Comparison of ENCODE assay signal across 8 mouse cellular contexts in the genomic region with DNA sequence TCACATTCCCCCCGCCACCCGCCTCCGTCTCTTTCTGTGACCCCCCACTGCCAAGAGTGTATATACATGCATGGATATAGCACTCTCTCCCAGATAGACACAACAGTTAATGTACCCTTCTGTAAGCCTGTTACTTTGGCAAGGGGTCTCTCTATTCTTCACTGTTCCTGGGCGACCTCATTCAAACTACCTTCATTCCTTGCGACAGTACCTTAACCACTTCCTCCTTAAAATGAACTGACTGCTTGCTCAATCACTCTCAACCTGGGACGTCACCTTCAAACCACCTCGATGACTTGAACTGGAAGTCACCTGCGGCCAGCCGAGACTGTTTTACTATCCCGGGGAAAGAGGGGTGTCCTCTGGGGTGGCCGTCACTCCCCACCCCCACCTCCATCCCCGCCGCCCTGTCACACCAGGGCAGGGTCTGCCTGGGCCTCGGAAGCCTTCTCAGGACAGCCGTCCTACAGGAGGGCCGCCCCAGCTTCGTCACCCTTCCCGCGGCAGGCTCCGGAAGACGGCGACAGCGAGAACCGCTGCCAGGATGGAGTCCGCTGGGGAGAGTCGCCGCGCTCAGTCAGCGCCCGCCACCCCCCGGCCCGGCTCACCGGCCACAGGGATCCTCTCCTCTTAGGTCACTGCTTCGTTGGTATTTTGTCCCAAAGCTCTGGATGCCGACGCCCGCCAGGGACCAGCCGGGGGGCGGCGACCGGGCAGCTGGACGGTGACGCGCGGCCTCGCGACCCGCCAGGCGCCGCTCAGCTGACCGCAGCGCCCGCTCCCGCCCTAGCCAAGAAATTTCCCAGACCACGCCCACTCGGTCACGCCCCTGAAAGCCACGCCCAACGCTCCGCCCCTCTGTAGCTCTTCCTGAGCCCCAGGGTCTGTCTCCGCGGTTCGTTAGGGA. TPM values are rescaled to one million over a fixed set of nuclear protein-coding genes. Genes with fewer than 3 reads are reported as not detected.
A peak's percentile ranks its signal among the peaks of the same experiment; 100 is the strongest.
DNase-seq lines count a peak whose midpoint lies in the region; ATAC-seq lines count a peak whose summit lies in the region.

A gene (minus strand): TSS at position 753 of the 907 bp plus-strand sequence.

- H3K4me1 ChIP-seq in hindbrain, embryonic 12.5 days: 0 out of 2 replicates have a peak, but pooled peaks cover 5% of the 10 kb centered on the region

- ATAC-seq in hindbrain, embryonic 12.5 days (ENCODE audit: low FRiP score): peak; percentile 93

- no peaks in the 10 kb centered on the region for H3K36me3 ChIP-seq in hindbrain, embryonic 12.5 days

- H3K4me2 ChIP-seq in hindbrain, embryonic 12.5 days (replicated peaks): peak within 1 kb of the TSS; percentile 73

- peak within 1 kb of the TSS; percentile 51 for H3K4me3 ChIP-seq in hindbrain, embryonic 12.5 days

- no peaks in the 10 kb centered on the region for H3K9me3 ChIP-seq in hindbrain, embryonic 12.5 days (replicated peaks)

- peaks cover 13% of the 10 kb centered on the region; the same call in 1 of the 2 replicates for H3K27me3 ChIP-seq in hindbrain, embryonic 12.5 days

- H3K9ac ChIP-seq in hindbrain, embryonic 12.5 days: peak within 1 kb of the TSS; percentile 66

- peak; percentile 94 for DNase-seq in Muller cell, postnatal 12 days (ENCODE audit: inconsistent ontology term)
- DNase-seq in cerebellum, postnatal 10 days: peak; percentile 96
- peak; percentile 41 to 79 for DNase-seq in frontal cortex, postnatal 10 days (ENCODE audit: low spot score in 2 of 2)
- DNase-seq in layer of hippocampus, postnatal 14 days (ENCODE audit: low spot score in 2 of 2): peak; percentile 71 to 77
- peak; percentile 93 for DNase-seq in lung, postnatal 10 days
- DNase-seq in ovary, postnatal 14 days (ENCODE audit: low spot score): peak; percentile 88
- DNase-seq in thymus, postnatal 10 days (ENCODE audit: low spot score in 2 of 2): peak; percentile 6 to 38

- H3K27ac ChIP-seq in hindbrain, embryonic 12.5 days: no peak within 1 kb of the TSS

- 3% methylated on average over 51 of the region's 63 CpGs for WGBS in hindbrain, embryonic 12.5 days

RNA-seq across cellular contexts. Expression of the gene that starts here (rescaled TPM):
- 6.7 and 7.2 TPM in 2 replicates for polyA plus RNA-seq in hindbrain, embryonic 12.5 days (2016; fragmentation: Nextera tagmentation; extraction: Ambion mirVana)
- 10 to 100 TPM; 17.5 to 17.6 TPM for total RNA-seq in layer of hippocampus, postnatal 14 days (2021)

Comparison
In these comparisons a context has a peak if more than half of its experiments do, and no peak if none do; other contexts are left out.
1. DNase-seq: peak in every context shown above with its lines; median percentile 96 in cerebellum, postnatal 10 days; 94 in Muller cell, postnatal 12 days; 93 in lung, postnatal 10 days; 88 in ovary, postnatal 14 days; 74 in layer of hippocampus, postnatal 14 days; 60 in frontal cortex, postnatal 10 days; 22 in thymus, postnatal 10 days.